Mouse (Mus musculus): ENCODE results near the gene Zp3r. TPM values are rescaled to one million over a fixed set of nuclear protein-coding genes. Genes with fewer than 3 reads are reported as not detected.
"Not testable (repeated sequence)": the region's sequence is repeated elsewhere in the genome, so short reads cannot be mapped to it uniquely, and the experiment has no call there.

Gene Zp3r
- not detected in 2 replicates for polyA plus RNA-seq (2014; fragmentation: Nextera tagmentation; extraction: Ambion mirVana)

- no peak for ATAC-seq (ENCODE audit: low FRiP score, low TSS enrichment)
- 90% methylated on average over 2 of the region's 2 CpGs for WGBS
Measured at GRCm38 (mm10) chr1:130629521-130629920, at the start of gene Zp3r. TSS of gene Zp3r (minus strand) at chr1:130629621.

GRCm38 (mm10) chr1:130678551-130678950, 49.1 kb upstream of the Zp3r start:
- H3K27me3 ChIP-seq (ENCODE audit: control insufficient read depth, insufficient read depth, low read length): no peaks in the 10 kb centered on the region
- 93% methylated on average over 2 of the region's 2 CpGs for WGBS
- ATAC-seq (ENCODE audit: low FRiP score, low TSS enrichment): no peak
- no peak overlapping the region for H3K9ac ChIP-seq (ENCODE audit: low read depth, low read length)
- no peak overlapping the region for H3K4me3 ChIP-seq (ENCODE audit: low read length)
- H3K27ac ChIP-seq (ENCODE audit: low read depth, low read length): no peak overlapping the region
- H3K9me3 ChIP-seq (ENCODE audit: control insufficient read depth, low read length): no peaks in the 10 kb centered on the region
- H3K4me2 ChIP-seq (replicated peaks; ENCODE audit: low read depth, low read length): no peak overlapping the region
- H3K36me3 ChIP-seq (ENCODE audit: control insufficient read depth, insufficient read depth, low read length): no peaks in the 10 kb centered on the region
- H3K4me1 ChIP-seq (ENCODE audit: control insufficient read depth, insufficient read depth, low read length): no peaks in the 10 kb centered on the region

More at GRCm38 (mm10) chr1:130629521-130629920, at the start of gene Zp3r:
- Histone ChIP-seq H3K4me1 (ENCODE audit: control insufficient read depth, insufficient read depth, low read length) (no peaks in the 10 kb centered on the region), H3K9me3 (ENCODE audit: control insufficient read depth, low read length) (no peaks in the 10 kb centered on the region), H3K4me2 (replicated peaks; ENCODE audit: low read depth, low read length) (no peak within 1 kb of the TSS), H3K27me3 (ENCODE audit: control insufficient read depth, insufficient read depth, low read length) (no peaks in the 10 kb centered on the region), H3K4me3 (ENCODE audit: low read length) (no peak within 1 kb of the TSS), H3K27ac (ENCODE audit: low read depth, low read length) (no peak within 1 kb of the TSS), H3K9ac (ENCODE audit: low read depth, low read length) (no peak within 1 kb of the TSS), H3K36me3 (ENCODE audit: control insufficient read depth, insufficient read depth, low read length) (no peaks in the 10 kb centered on the region)

- H3K27ac ChIP-seq (ENCODE audit: low read depth, low read length); H3K4me3 ChIP-seq (ENCODE audit: low read length); H3K4me1 ChIP-seq (ENCODE audit: control insufficient read depth, insufficient read depth, low read length); ATAC-seq (ENCODE audit: low FRiP score, low TSS enrichment); H3K36me3 ChIP-seq (ENCODE audit: control insufficient read depth, insufficient read depth, low read length); H3K9ac ChIP-seq (ENCODE audit: low read depth, low read length); H3K4me2 ChIP-seq (replicated peaks; ENCODE audit: low read depth, low read length); H3K27me3 ChIP-seq (ENCODE audit: control insufficient read depth, insufficient read depth, low read length); H3K9me3 ChIP-seq (ENCODE audit: control insufficient read depth, low read length): not testable (repeated sequence)
- 87% methylated on average over 5 of the region's 5 CpGs for WGBS
Measured at GRCm38 (mm10) chr1:130663576-130663975, 34.2 kb upstream of the Zp3r start.

GRCm38 (mm10) chr1:130661454-130661853, 32.0 kb upstream of the Zp3r start, which contains the start of gene C4bp:
TSS of gene C4bp (minus strand) at chr1:130661632.
- Histone ChIP-seq H3K9me3 (ENCODE audit: control insufficient read depth, low read length) (0 out of 2 replicates have a peak, but pooled peaks cover 3% of the 10 kb centered on the region), H3K27me3 (ENCODE audit: control insufficient read depth, insufficient read depth, low read length) (no peaks in the 10 kb centered on the region), H3K4me2 (replicated peaks; ENCODE audit: low read depth, low read length) (no peak within 1 kb of the TSS), H3K27ac (ENCODE audit: low read depth, low read length) (no peak within 1 kb of the TSS), H3K9ac (ENCODE audit: low read depth, low read length) (no peak within 1 kb of the TSS), H3K36me3 (ENCODE audit: control insufficient read depth, insufficient read depth, low read length) (no peaks in the 10 kb centered on the region), H3K4me1 (ENCODE audit: control insufficient read depth, insufficient read depth, low read length) (no peaks in the 10 kb centered on the region), H3K4me3 (ENCODE audit: low read length) (no peak within 1 kb of the TSS)
- WGBS: 60% methylated on average over 3 of the region's 3 CpGs
- 0 out of 2 replicates have a peak, but pooled peaks have one; percentile 46 for ATAC-seq (ENCODE audit: low FRiP score, low TSS enrichment)

- not testable (repeated sequence) for H3K9me3 ChIP-seq (ENCODE audit: control insufficient read depth, low read length); H3K36me3 ChIP-seq (ENCODE audit: control insufficient read depth, insufficient read depth, low read length); H3K27ac ChIP-seq (ENCODE audit: low read depth, low read length); H3K4me2 ChIP-seq (replicated peaks; ENCODE audit: low read depth, low read length); ATAC-seq (ENCODE audit: low FRiP score, low TSS enrichment); H3K27me3 ChIP-seq (ENCODE audit: control insufficient read depth, insufficient read depth, low read length); H3K4me1 ChIP-seq (ENCODE audit: control insufficient read depth, insufficient read depth, low read length); H3K9ac ChIP-seq (ENCODE audit: low read depth, low read length); H3K4me3 ChIP-seq (ENCODE audit: low read length)
- WGBS: 21% methylated on average over 5 of the region's 5 CpGs
Measured at GRCm38 (mm10) chr1:130659641-130660040, 30.2 kb upstream of the Zp3r start.

GRCm38 (mm10) chr1:130644103-130644502, 14.7 kb upstream of the Zp3r start:
- H3K27ac ChIP-seq (ENCODE audit: low read depth, low read length): no peak overlapping the region
- no peak for ATAC-seq (ENCODE audit: low FRiP score, low TSS enrichment)
- no peaks in the 10 kb centered on the region for H3K36me3 ChIP-seq (ENCODE audit: control insufficient read depth, insufficient read depth, low read length)
- no peak overlapping the region for H3K4me2 ChIP-seq (replicated peaks; ENCODE audit: low read depth, low read length)
- no peaks in the 10 kb centered on the region for H3K27me3 ChIP-seq (ENCODE audit: control insufficient read depth, insufficient read depth, low read length)
- H3K9me3 ChIP-seq (ENCODE audit: control insufficient read depth, low read length): no peaks in the 10 kb centered on the region
- H3K9ac ChIP-seq (ENCODE audit: low read depth, low read length): no peak overlapping the region
- 84% methylated on average over 4 of the region's 4 CpGs for WGBS
- H3K4me3 ChIP-seq (ENCODE audit: low read length): no peak overlapping the region
- H3K4me1 ChIP-seq (ENCODE audit: control insufficient read depth, insufficient read depth, low read length): no peaks in the 10 kb centered on the region

- Histone ChIP-seq H3K4me3 (ENCODE audit: low read length) (no peak overlapping the region), H3K9me3 (ENCODE audit: control insufficient read depth, low read length) (no peaks in the 10 kb centered on the region), H3K4me1 (ENCODE audit: control insufficient read depth, insufficient read depth, low read length) (no peaks in the 10 kb centered on the region), H3K27ac (ENCODE audit: low read depth, low read length) (no peak overlapping the region), H3K27me3 (ENCODE audit: control insufficient read depth, insufficient read depth, low read length) (no peaks in the 10 kb centered on the region), H3K9ac (ENCODE audit: low read depth, low read length) (no peak overlapping the region), H3K4me2 (replicated peaks; ENCODE audit: low read depth, low read length) (no peak overlapping the region), H3K36me3 (ENCODE audit: control insufficient read depth, insufficient read depth, low read length) (no peaks in the 10 kb centered on the region)
- ATAC-seq (ENCODE audit: low FRiP score, low TSS enrichment): no peak
Measured at GRCm38 (mm10) chr1:130640967-130641366, 11.5 kb upstream of the Zp3r start.

- WGBS: 39% methylated on average over 15 of the region's 16 CpGs
- Histone ChIP-seq H3K4me3 (ENCODE audit: low read length) (no peak overlapping the region), H3K4me1 (ENCODE audit: control insufficient read depth, insufficient read depth, low read length) (no peaks in the 10 kb centered on the region), H3K4me2 (replicated peaks; ENCODE audit: low read depth, low read length) (peak overlapping the region; percentile 11; the same call in 1 of the 2 replicates), H3K9ac (ENCODE audit: low read depth, low read length) (no peak overlapping the region), H3K27me3 (ENCODE audit: control insufficient read depth, insufficient read depth, low read length) (no peaks in the 10 kb centered on the region), H3K27ac (ENCODE audit: low read depth, low read length) (no peak overlapping the region), H3K36me3 (ENCODE audit: control insufficient read depth, insufficient read depth, low read length) (no peaks in the 10 kb centered on the region), H3K9me3 (ENCODE audit: control insufficient read depth, low read length) (no peaks in the 10 kb centered on the region)
- peak; percentile 80; the same call in 1 of the 2 replicates for ATAC-seq (ENCODE audit: low FRiP score, low TSS enrichment)
Measured at GRCm38 (mm10) chr1:130633761-130634410, 4.5 kb upstream of the Zp3r start.

- H3K9ac ChIP-seq (ENCODE audit: low read depth, low read length): no peak overlapping the region
- H3K27ac ChIP-seq (ENCODE audit: low read depth, low read length): no peak overlapping the region
- H3K4me3 ChIP-seq (ENCODE audit: low read length): no peak overlapping the region
- 92% methylated on average over 8 of the region's 8 CpGs for WGBS
- no peak for ATAC-seq (ENCODE audit: low FRiP score, low TSS enrichment)
- no peaks in the 10 kb centered on the region for H3K27me3 ChIP-seq (ENCODE audit: control insufficient read depth, insufficient read depth, low read length)
- H3K36me3 ChIP-seq (ENCODE audit: control insufficient read depth, insufficient read depth, low read length): no peaks in the 10 kb centered on the region
- no peak overlapping the region for H3K4me2 ChIP-seq (replicated peaks; ENCODE audit: low read depth, low read length)
- H3K9me3 ChIP-seq (ENCODE audit: control insufficient read depth, low read length): no peaks in the 10 kb centered on the region
- no peaks in the 10 kb centered on the region for H3K4me1 ChIP-seq (ENCODE audit: control insufficient read depth, insufficient read depth, low read length)
Measured at GRCm38 (mm10) chr1:130633316-130633715, 3.9 kb upstream of the Zp3r start.

Data from kidney, embryonic 14.5 days (tissue).